ENCODE assay signal across 11 mouse cellular contexts in genomic region chr17:49936214-49936613, GRCm38 (mm10).
DNase-seq lines count a peak whose midpoint lies in the region; ATAC-seq and TF ChIP-seq lines count a peak whose summit lies in the region.
"Had no signal": no experiment of that assay in that cellular context is flagged by ENCODE, and none has a peak within 500 bp of the region (broad histone marks: within the 10 kb centered on the region; RNA-seq: fewer than 3 reads in every experiment).

No protein-coding gene starts in this region.

- no peaks in the 10 kb centered on the region for H3K9me3 ChIP-seq in embryonic facial prominence, embryonic 11.5 days (replicated peaks; ENCODE audit: control insufficient read depth, low read length)
- H3K9me3 ChIP-seq in embryonic facial prominence, embryonic 10.5 days, result no peaks in the 10 kb centered on the region
- no peaks in the 10 kb centered on the region for H3K9me3 ChIP-seq in forebrain, embryonic 15.5 days
- H3K9me3 ChIP-seq in hindbrain, embryonic 15.5 days, result no peaks in the 10 kb centered on the region
- no peaks in the 10 kb centered on the region for H3K9me3 ChIP-seq in midbrain, postnatal 0 days (ENCODE audit: low read length)
- H3K9me3 ChIP-seq: heart, embryonic 13.5 days had no signal

- H3K27ac ChIP-seq in embryonic facial prominence, embryonic 11.5 days (replicated peaks; ENCODE audit: low read depth, low read length), result no peak overlapping the region
- no peak overlapping the region; the same call in 1 of the 2 replicates for H3K27ac ChIP-seq in embryonic facial prominence, embryonic 10.5 days (replicated peaks)
- H3K27ac ChIP-seq in forebrain, embryonic 15.5 days (replicated peaks), result no peak overlapping the region
- no peak overlapping the region for H3K27ac ChIP-seq in hindbrain, embryonic 15.5 days (replicated peaks)
- H3K27ac ChIP-seq in midbrain, postnatal 0 days (ENCODE audit: low read depth, low read length), result no peak overlapping the region
- H3K27ac ChIP-seq: heart, embryonic 13.5 days; macrophage had no signal

- H3K9ac ChIP-seq in embryonic facial prominence, embryonic 11.5 days (replicated peaks; ENCODE audit: low read length), result no peak overlapping the region
- no peak overlapping the region for H3K9ac ChIP-seq in forebrain, embryonic 15.5 days (replicated peaks)
- no peak overlapping the region for H3K9ac ChIP-seq in hindbrain, embryonic 15.5 days
- no peak overlapping the region for H3K9ac ChIP-seq in midbrain, postnatal 0 days (replicated peaks; ENCODE audit: low read length, poor library complexity, severe bottlenecking)
- H3K9ac ChIP-seq: heart, embryonic 13.5 days had no signal

- peak; percentile 8 for DNase-seq in embryonic facial prominence, embryonic 11.5 days (ENCODE audit: low spot score)
- DNase-seq in embryonic facial prominence, embryonic 10.5 days (ENCODE audit: low spot score), result no peak
- DNase-seq in midbrain, postnatal 0 days (ENCODE audit: low spot score), result no peak
- no peak for DNase-seq in left cerebral cortex, postnatal 14 days (ENCODE audit: low spot score in 2 of 2)
- DNase-seq in gastrocnemius, postnatal 36 days, result no peak
- no peak for DNase-seq in adrenal gland, postnatal 14 days

- intact Hi-C loops in left cerebral cortex, postnatal 14 days (cut with DNase I), result loop anchor here (2.0 to 10.0 kb wide), 2 partner anchors 301 to 859 kb away; no protein-coding TSS in a partner anchor
- intact Hi-C loops in gastrocnemius, postnatal 36 days (cut with DNase I), result loop anchor here (5.0 to 10.0 kb wide), 2 partner anchors 301 to 859 kb away; no protein-coding TSS in a partner anchor

- no peaks in the 10 kb centered on the region for H3K36me3 ChIP-seq in embryonic facial prominence, embryonic 11.5 days (replicated peaks; ENCODE audit: control insufficient read depth, insufficient read depth, low read depth, low read length)
- H3K36me3 ChIP-seq in embryonic facial prominence, embryonic 10.5 days (replicated peaks), result no peaks in the 10 kb centered on the region
- no peaks in the 10 kb centered on the region for H3K36me3 ChIP-seq in forebrain, embryonic 15.5 days
- H3K36me3 ChIP-seq in hindbrain, embryonic 15.5 days, result no peaks in the 10 kb centered on the region
- no peaks in the 10 kb centered on the region for H3K36me3 ChIP-seq in midbrain, postnatal 0 days (ENCODE audit: insufficient read depth, low read length)
- H3K36me3 ChIP-seq: G1E; heart, embryonic 13.5 days had no signal

- TF ChIP-seq CTCF in midbrain, postnatal 0 days (IDR thresholded peaks at IDR 0.05), result no peak

- ATAC-seq in embryonic facial prominence, embryonic 11.5 days (replicated peaks; ENCODE audit: insufficient number of reproducible peaks, low FRiP score, low TSS enrichment, low read depth), result no peak
- ATAC-seq in forebrain, embryonic 15.5 days (replicated peaks), result peak; percentile 36
- peak; percentile 28; the same call in 1 of the 2 replicates for ATAC-seq in hindbrain, embryonic 15.5 days (ENCODE audit: low FRiP score, low read depth)
- peak; percentile 31 for ATAC-seq in midbrain, postnatal 0 days (ENCODE audit: low FRiP score)

- no peaks in the 10 kb centered on the region for H3K27me3 ChIP-seq in embryonic facial prominence, embryonic 11.5 days (ENCODE audit: control insufficient read depth, insufficient read depth, low read length)
- peaks cover 10% of the 10 kb centered on the region; the same call in 1 of the 2 replicates for H3K27me3 ChIP-seq in embryonic facial prominence, embryonic 10.5 days (replicated peaks; ENCODE audit: low read depth, poor library complexity, severe bottlenecking)
- no peaks in the 10 kb centered on the region for H3K27me3 ChIP-seq in forebrain, embryonic 15.5 days
- H3K27me3 ChIP-seq in hindbrain, embryonic 15.5 days, result no peaks in the 10 kb centered on the region
- H3K27me3 ChIP-seq in midbrain, postnatal 0 days (ENCODE audit: insufficient read depth, low read length), result 0 out of 2 replicates have a peak, but pooled peaks cover 3% of the 10 kb centered on the region

- whole genome bisulfite sequencing in embryonic facial prominence, embryonic 11.5 days, result 8% methylated on average over 2 of the region's 2 CpGs
- WGBS in embryonic facial prominence, embryonic 10.5 days, result 18% methylated on average over 2 of the region's 2 CpGs
- 3% methylated on average over 2 of the region's 2 CpGs for WGBS in forebrain, embryonic 15.5 days
- 3% methylated on average over 2 of the region's 2 CpGs for WGBS in hindbrain, embryonic 15.5 days
- 4% methylated on average over 2 of the region's 2 CpGs for WGBS in midbrain, postnatal 0 days

- no peaks in the 10 kb centered on the region for H3K4me1 ChIP-seq in embryonic facial prominence, embryonic 11.5 days (ENCODE audit: control insufficient read depth, insufficient read depth, low read length)
- H3K4me1 ChIP-seq in embryonic facial prominence, embryonic 10.5 days, result peaks cover 8% of the 10 kb centered on the region
- no peaks in the 10 kb centered on the region for H3K4me1 ChIP-seq in forebrain, embryonic 15.5 days
- H3K4me1 ChIP-seq in hindbrain, embryonic 15.5 days (replicated peaks), result 0 out of 2 replicates have a peak, but pooled peaks cover 4% of the 10 kb centered on the region
- no peaks in the 10 kb centered on the region for H3K4me1 ChIP-seq in midbrain, postnatal 0 days (ENCODE audit: insufficient read depth, low read length)
- H3K4me1 ChIP-seq: heart, embryonic 13.5 days had no signal

- H3K4me3 ChIP-seq in embryonic facial prominence, embryonic 11.5 days (ENCODE audit: low read depth, low read length), result no peak overlapping the region
- H3K4me3 ChIP-seq in embryonic facial prominence, embryonic 10.5 days, result no peak overlapping the region
- no peak overlapping the region for H3K4me3 ChIP-seq in forebrain, embryonic 15.5 days
- H3K4me3 ChIP-seq in hindbrain, embryonic 15.5 days, result no peak overlapping the region
- H3K4me3 ChIP-seq in midbrain, postnatal 0 days (ENCODE audit: low read depth, low read length), result no peak overlapping the region
- H3K4me3 ChIP-seq: heart, embryonic 13.5 days had no signal

- no peak overlapping the region for H3K4me2 ChIP-seq in embryonic facial prominence, embryonic 11.5 days (ENCODE audit: low read depth, low read length)
- no peak overlapping the region for H3K4me2 ChIP-seq in forebrain, embryonic 15.5 days (replicated peaks)
- no peak overlapping the region for H3K4me2 ChIP-seq in hindbrain, embryonic 15.5 days
- no peak overlapping the region for H3K4me2 ChIP-seq in midbrain, postnatal 0 days (ENCODE audit: low read depth, low read length, poor library complexity, severe bottlenecking)
- H3K4me2 ChIP-seq: heart, embryonic 13.5 days had no signal
